Comparison of ENCODE assay signal across 22 mouse cellular contexts in genomic region chr6:72333111-72333510, GRCm38 (mm10). TPM values are rescaled to one million over a fixed set of nuclear protein-coding genes. Genes with fewer than 3 reads are reported as not detected.
DNase-seq lines count a peak whose midpoint lies in the region; ATAC-seq and TF ChIP-seq lines count a peak whose summit lies in the region.
"Had no signal": no experiment of that assay in that cellular context is flagged by ENCODE, and none has a peak within 500 bp of the region (broad histone marks: within the 10 kb centered on the region; RNA-seq: fewer than 3 reads in every experiment).

No protein-coding gene starts in this region.

- peak; percentile 41; the same call in 1 of the 2 replicates for ATAC-seq in heart, embryonic 16.5 days (replicated peaks; ENCODE audit: extremely low read depth, insufficient read depth, low FRiP score)
- no peak for ATAC-seq in kidney, embryonic 15.5 days (replicated peaks; ENCODE audit: low FRiP score)
- no peak for ATAC-seq in hindbrain, postnatal 0 days
- ATAC-seq: forebrain, postnatal 0 days; midbrain, embryonic 16.5 days had no signal

- H3K4me3 ChIP-seq in heart, embryonic 10.5 days: no peak overlapping the region
- H3K4me3 ChIP-seq in brown adipose tissue, adult 24 weeks (ENCODE audit: insufficient read depth, low read depth, low read length): no peak overlapping the region
- H3K4me3 ChIP-seq in heart, embryonic 16.5 days (ENCODE audit: low read length): no peak overlapping the region
- peak overlapping the region; percentile 73 for H3K4me3 ChIP-seq in megakaryocyte, embryonic 14.5 days (replicated peaks)
- H3K4me3 ChIP-seq in kidney, embryonic 15.5 days (replicated peaks): no peak overlapping the region
- no peak overlapping the region for H3K4me3 ChIP-seq in hindbrain, postnatal 0 days (ENCODE audit: low read length)
- H3K4me3 ChIP-seq: embryonic facial prominence, embryonic 13.5 days; hindbrain, embryonic 13.5 days; liver, embryonic 15.5 days; neural tube, embryonic 15.5 days had no signal

- WGBS in heart, embryonic 10.5 days: 46% methylated on average over 5 of the region's 5 CpGs
- 41% methylated on average over 5 of the region's 5 CpGs for WGBS in heart, embryonic 16.5 days
- WGBS in kidney, embryonic 15.5 days: 74% methylated on average over 5 of the region's 5 CpGs
- 79% methylated on average over 5 of the region's 5 CpGs for WGBS in hindbrain, postnatal 0 days

- no peak overlapping the region for H3K4me2 ChIP-seq in heart, embryonic 16.5 days (ENCODE audit: low read depth, low read length)
- no peak overlapping the region for H3K4me2 ChIP-seq in kidney, embryonic 15.5 days
- H3K4me2 ChIP-seq in hindbrain, postnatal 0 days (ENCODE audit: low read depth, low read length): no peak overlapping the region
- H3K4me2 ChIP-seq: embryonic facial prominence, embryonic 13.5 days; hindbrain, embryonic 13.5 days; liver, embryonic 15.5 days; neural tube, embryonic 15.5 days had no signal

- H3K36me3 ChIP-seq in heart, embryonic 10.5 days: peaks cover 94% of the 10 kb centered on the region
- peaks cover 38% of the 10 kb centered on the region for H3K36me3 ChIP-seq in heart, embryonic 16.5 days (ENCODE audit: control insufficient read depth, insufficient read depth)
- H3K36me3 ChIP-seq in megakaryocyte, embryonic 14.5 days (replicated peaks; ENCODE audit: low read length): peaks cover 98% of the 10 kb centered on the region
- H3K36me3 ChIP-seq in kidney, embryonic 15.5 days: peaks cover 97% of the 10 kb centered on the region
- peaks cover 66% of the 10 kb centered on the region for H3K36me3 ChIP-seq in hindbrain, postnatal 0 days (ENCODE audit: insufficient read depth, low read length)

- peaks cover 10% of the 10 kb centered on the region; the same call in 1 of the 2 replicates for H3K4me1 ChIP-seq in heart, embryonic 10.5 days
- no peaks in the 10 kb centered on the region for H3K4me1 ChIP-seq in brown adipose tissue, adult 24 weeks (ENCODE audit: control insufficient read depth, insufficient read depth, insufficient read length, low read length)
- H3K4me1 ChIP-seq in heart, embryonic 16.5 days (ENCODE audit: control insufficient read depth, insufficient read depth, low read length): peaks cover 7% of the 10 kb centered on the region; the same call in 1 of the 2 replicates
- H3K4me1 ChIP-seq in megakaryocyte, embryonic 14.5 days: peaks cover 94% of the 10 kb centered on the region
- no peaks in the 10 kb centered on the region for H3K4me1 ChIP-seq in kidney, embryonic 15.5 days
- no peaks in the 10 kb centered on the region for H3K4me1 ChIP-seq in hindbrain, postnatal 0 days (ENCODE audit: insufficient read depth, low read length)
- H3K4me1 ChIP-seq: embryonic facial prominence, embryonic 13.5 days; hindbrain, embryonic 13.5 days; neural tube, embryonic 15.5 days had no signal

- TF ChIP-seq CTCF in hindbrain, postnatal 0 days (IDR thresholded peaks at IDR 0.05; ENCODE audit: low read depth): no peak

- intact Hi-C loops in heart, postnatal 36 days (cut with DNase I): no loop called here

- no peak overlapping the region for H3K9ac ChIP-seq in heart, embryonic 16.5 days (ENCODE audit: low read length)
- no peak overlapping the region for H3K9ac ChIP-seq in kidney, embryonic 15.5 days
- no peak overlapping the region for H3K9ac ChIP-seq in hindbrain, postnatal 0 days (replicated peaks; ENCODE audit: low read length)
- H3K9ac ChIP-seq: embryonic facial prominence, embryonic 13.5 days; forebrain, postnatal 0 days; hindbrain, embryonic 13.5 days; liver, embryonic 15.5 days; neural tube, embryonic 15.5 days had no signal

- H3K27me3 ChIP-seq in heart, embryonic 10.5 days (ENCODE audit: insufficient read depth, poor library complexity, severe bottlenecking): no peaks in the 10 kb centered on the region
- no peaks in the 10 kb centered on the region for H3K27me3 ChIP-seq in heart, embryonic 16.5 days (ENCODE audit: control insufficient read depth, insufficient read depth, low read length)
- no peaks in the 10 kb centered on the region for H3K27me3 ChIP-seq in megakaryocyte, embryonic 14.5 days (replicated peaks)
- no peaks in the 10 kb centered on the region for H3K27me3 ChIP-seq in kidney, embryonic 15.5 days
- H3K27me3 ChIP-seq in hindbrain, postnatal 0 days (ENCODE audit: insufficient read depth, low read length): no peaks in the 10 kb centered on the region
- H3K27me3 ChIP-seq: embryonic facial prominence, embryonic 13.5 days; hindbrain, embryonic 13.5 days; liver, embryonic 15.5 days; neural tube, embryonic 15.5 days had no signal

- no peaks in the 10 kb centered on the region for H3K9me3 ChIP-seq in heart, embryonic 10.5 days
- no peaks in the 10 kb centered on the region for H3K9me3 ChIP-seq in heart, embryonic 16.5 days (replicated peaks; ENCODE audit: control insufficient read depth, low read length)
- H3K9me3 ChIP-seq in megakaryocyte, embryonic 14.5 days: no peaks in the 10 kb centered on the region
- no peaks in the 10 kb centered on the region for H3K9me3 ChIP-seq in kidney, embryonic 15.5 days (replicated peaks)
- no peaks in the 10 kb centered on the region for H3K9me3 ChIP-seq in hindbrain, postnatal 0 days (ENCODE audit: low read length)
- H3K9me3 ChIP-seq: embryonic facial prominence, embryonic 13.5 days; hindbrain, embryonic 13.5 days; liver, embryonic 15.5 days; neural tube, embryonic 15.5 days had no signal

- DNase-seq in heart, embryonic 10.5 days (ENCODE audit: low spot score): no peak
- no peak for DNase-seq in heart, postnatal 36 days
- DNase-seq in hindbrain, postnatal 0 days (ENCODE audit: low spot score): no peak
- DNase-seq: adrenal gland, postnatal 36 days; cerebellum, adult 9-11 months; forebrain, postnatal 0 days; lung, postnatal 10 days; thymus, postnatal 4 days had no signal

- peak overlapping the region; percentile 47; the same call in 1 of the 2 replicates for H3K27ac ChIP-seq in heart, embryonic 10.5 days
- H3K27ac ChIP-seq in brown adipose tissue, adult 24 weeks (replicated peaks; ENCODE audit: low read depth, low read length): 0 out of 2 replicates have a peak overlapping the region, but pooled peaks have one; percentile 8
- peak overlapping the region; percentile 64 for H3K27ac ChIP-seq in heart, embryonic 16.5 days (ENCODE audit: low read length)
- H3K27ac ChIP-seq in kidney, embryonic 15.5 days: no peak overlapping the region
- no peak overlapping the region for H3K27ac ChIP-seq in hindbrain, postnatal 0 days
- H3K27ac ChIP-seq: embryonic facial prominence, embryonic 13.5 days; hindbrain, embryonic 13.5 days; neural tube, embryonic 15.5 days had no signal

RNA-seq across cellular contexts. Expression of gene Usp39, which starts 11.9 kb away (rescaled TPM):
- polyA plus RNA-seq in heart, embryonic 10.5 days (2016; fragmentation: Nextera tagmentation; extraction: Ambion mirVana): 43.5 and 53.9 TPM in 2 replicates
- total RNA-seq in heart, postnatal 36 days (2021): 10 to 100 TPM; 14.7 to 16.6 TPM
- 12.0 and 12.1 TPM in 2 replicates for polyA plus RNA-seq in brown adipose tissue, adult 24 weeks (2012; ENCODE audit: insufficient read depth, insufficient read length, missing spikeins)
- 26.3 and 27.3 TPM in 2 replicates for polyA plus RNA-seq in heart, embryonic 16.5 days (2015; fragmentation: Nextera tagmentation; extraction: Ambion mirVana)
- polyA plus RNA-seq in megakaryocyte, embryonic 14.5 days (2012; ENCODE audit: insufficient read depth, low replicate concordance): 6.4 and 27.8 TPM in 2 replicates
- polyA plus RNA-seq in kidney, embryonic 15.5 days (2015; fragmentation: Nextera tagmentation; extraction: Ambion mirVana): 46.3 and 50.3 TPM in 2 replicates
- 59.3 and 64.6 TPM in 2 replicates for total RNA-seq in hindbrain, postnatal 0 days (2014; rRNA removed)
- 33.1 and 34.1 TPM in 2 replicates for polyA plus RNA-seq in hindbrain, postnatal 0 days (2015; fragmentation: Nextera tagmentation; extraction: Ambion mirVana)

RNA-seq across cellular contexts. Expression of gene 0610030E20Rik, which starts 14.0 kb away (rescaled TPM):
- 17.3 and 24.9 TPM in 2 replicates for polyA plus RNA-seq in heart, embryonic 10.5 days (2016; fragmentation: Nextera tagmentation; extraction: Ambion mirVana)
- total RNA-seq in heart, postnatal 36 days (2021): 10 to 100 TPM in 1 of 2 experiments, 1 to 10 TPM in 1; 9.8 to 11.3 TPM
- polyA plus RNA-seq in brown adipose tissue, adult 24 weeks (2012; ENCODE audit: insufficient read depth, insufficient read length, missing spikeins): 9.7 and 11.7 TPM in 2 replicates
- 16.0 TPM in 2 replicates for polyA plus RNA-seq in heart, embryonic 16.5 days (2015; fragmentation: Nextera tagmentation; extraction: Ambion mirVana)
- polyA plus RNA-seq in megakaryocyte, embryonic 14.5 days (2012; ENCODE audit: insufficient read depth, low replicate concordance): 3.9 and 10.7 TPM in 2 replicates
- polyA plus RNA-seq in kidney, embryonic 15.5 days (2015; fragmentation: Nextera tagmentation; extraction: Ambion mirVana): 27.6 and 29.8 TPM in 2 replicates
- 8.7 and 12.3 TPM in 2 replicates for total RNA-seq in hindbrain, postnatal 0 days (2014; rRNA removed)
- 15.2 and 15.9 TPM in 2 replicates for polyA plus RNA-seq in hindbrain, postnatal 0 days (2015; fragmentation: Nextera tagmentation; extraction: Ambion mirVana)

RNA-seq across cellular contexts. Expression of gene Tmem150a, which starts 22.1 kb away (rescaled TPM):
- 15.7 and 24.9 TPM in 2 replicates for polyA plus RNA-seq in heart, embryonic 10.5 days (2016; fragmentation: Nextera tagmentation; extraction: Ambion mirVana)
- 10 to 100 TPM; 19.3 to 22.6 TPM for total RNA-seq in heart, postnatal 36 days (2021)
- polyA plus RNA-seq in brown adipose tissue, adult 24 weeks (2012; ENCODE audit: insufficient read depth, insufficient read length, missing spikeins): 8.6 and 10.6 TPM in 2 replicates
- polyA plus RNA-seq in heart, embryonic 16.5 days (2015; fragmentation: Nextera tagmentation; extraction: Ambion mirVana): 12.9 and 13.8 TPM in 2 replicates
- 48.1 and 129 TPM in 2 replicates for polyA plus RNA-seq in megakaryocyte, embryonic 14.5 days (2012; ENCODE audit: insufficient read depth, low replicate concordance)
- polyA plus RNA-seq in kidney, embryonic 15.5 days (2015; fragmentation: Nextera tagmentation; extraction: Ambion mirVana): 24.0 and 26.7 TPM in 2 replicates
- 23.6 and 35.3 TPM in 2 replicates for total RNA-seq in hindbrain, postnatal 0 days (2014; rRNA removed)
- polyA plus RNA-seq in hindbrain, postnatal 0 days (2015; fragmentation: Nextera tagmentation; extraction: Ambion mirVana): 12.2 and 15.3 TPM in 2 replicates

RNA-seq across cellular contexts. Expression of gene Sftpb, which starts 28.7 kb away (rescaled TPM):
- 0.12 and 0.30 TPM in 2 replicates for polyA plus RNA-seq in heart, embryonic 10.5 days (2016; fragmentation: Nextera tagmentation; extraction: Ambion mirVana)
- total RNA-seq in heart, postnatal 36 days (2021): not detected
- polyA plus RNA-seq in brown adipose tissue, adult 24 weeks (2012; ENCODE audit: insufficient read depth, insufficient read length, missing spikeins): not detected in 2 replicates
- 2.9 and 27.8 TPM in 2 replicates for polyA plus RNA-seq in heart, embryonic 16.5 days (2015; fragmentation: Nextera tagmentation; extraction: Ambion mirVana)
- 2.7 and 3.5 TPM in 2 replicates for polyA plus RNA-seq in megakaryocyte, embryonic 14.5 days (2012; ENCODE audit: insufficient read depth, low replicate concordance)
- not detected in 2 replicates for polyA plus RNA-seq in kidney, embryonic 15.5 days (2015; fragmentation: Nextera tagmentation; extraction: Ambion mirVana)
- total RNA-seq in hindbrain, postnatal 0 days (2014; rRNA removed): 1.4 TPM in 1 of 2 replicates, not detected in the other
- 0.18 and 0.29 TPM in 2 replicates for polyA plus RNA-seq in hindbrain, postnatal 0 days (2015; fragmentation: Nextera tagmentation; extraction: Ambion mirVana)
- total RNA-seq: adrenal gland, postnatal 36 days; forebrain, postnatal 0 days; layer of hippocampus, postnatal 10 days; left cerebral cortex, adult 8-10 months had no signal
- polyA plus RNA-seq: C2C12; kidney, embryonic 14.5 days; limb, embryonic 11.5 days; liver, embryonic 15.5 days had no signal

RNA-seq across cellular contexts. Expression of gene Rnf181, which starts 33.6 kb away (rescaled TPM):
- polyA plus RNA-seq in heart, embryonic 10.5 days (2016; fragmentation: Nextera tagmentation; extraction: Ambion mirVana): 119 and 127 TPM in 2 replicates
- total RNA-seq in heart, postnatal 36 days (2021): 10 to 100 TPM; 42.8 to 47.6 TPM
- polyA plus RNA-seq in brown adipose tissue, adult 24 weeks (2012; ENCODE audit: insufficient read depth, insufficient read length, missing spikeins): 87.8 and 96.4 TPM in 2 replicates
- polyA plus RNA-seq in heart, embryonic 16.5 days (2015; fragmentation: Nextera tagmentation; extraction: Ambion mirVana): 92.2 and 93.6 TPM in 2 replicates
- polyA plus RNA-seq in megakaryocyte, embryonic 14.5 days (2012; ENCODE audit: insufficient read depth, low replicate concordance): 64.6 and 113 TPM in 2 replicates
- polyA plus RNA-seq in kidney, embryonic 15.5 days (2015; fragmentation: Nextera tagmentation; extraction: Ambion mirVana): 116 and 130 TPM in 2 replicates
- total RNA-seq in hindbrain, postnatal 0 days (2014; rRNA removed): 70.6 and 72.7 TPM in 2 replicates
- 128 and 134 TPM in 2 replicates for polyA plus RNA-seq in hindbrain, postnatal 0 days (2015; fragmentation: Nextera tagmentation; extraction: Ambion mirVana)

Comparison
In these comparisons a context has a peak if more than half of its experiments do, and no peak if none do; other contexts are left out.
1. H3K27ac ChIP-seq: peak in heart, embryonic 10.5 days (single experiment), brown adipose tissue, adult 24 weeks (single experiment) and heart, embryonic 16.5 days (single experiment); none in kidney, embryonic 15.5 days (single experiment) and hindbrain, postnatal 0 days (single experiment).